Mouse (Mus musculus): Measurements from ENCODE around the gene Itpkb. TPM values are rescaled to one million over a fixed set of nuclear protein-coding genes. Genes with fewer than 3 reads are reported as not detected.

Gene Itpkb
- polyA plus RNA-seq, 1 experiment from 2014 or later: 17.6 TPM

DNA sequence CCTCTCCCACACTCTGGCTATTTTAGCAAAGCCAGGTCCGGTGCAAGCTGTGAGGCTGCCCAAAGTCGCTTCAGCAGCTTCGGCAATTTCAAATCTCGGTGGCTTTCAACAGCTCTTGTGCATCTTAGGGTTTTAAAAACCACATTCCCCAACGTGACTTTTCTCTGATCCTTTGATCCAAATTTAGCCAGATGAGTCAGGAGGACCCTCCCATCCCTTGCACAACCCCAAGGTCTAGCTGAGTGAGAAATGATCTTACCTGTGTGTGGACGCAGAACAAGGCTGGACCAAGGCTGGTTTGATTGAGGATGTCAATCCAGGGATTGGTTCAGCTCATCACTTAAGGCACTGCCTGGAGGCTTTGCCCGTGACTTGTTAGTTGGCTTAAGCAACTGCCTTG is 80.0 kb downstream of the Itpkb start:
- no peak for DNase-seq (ENCODE audit: low spot score)

DNA sequence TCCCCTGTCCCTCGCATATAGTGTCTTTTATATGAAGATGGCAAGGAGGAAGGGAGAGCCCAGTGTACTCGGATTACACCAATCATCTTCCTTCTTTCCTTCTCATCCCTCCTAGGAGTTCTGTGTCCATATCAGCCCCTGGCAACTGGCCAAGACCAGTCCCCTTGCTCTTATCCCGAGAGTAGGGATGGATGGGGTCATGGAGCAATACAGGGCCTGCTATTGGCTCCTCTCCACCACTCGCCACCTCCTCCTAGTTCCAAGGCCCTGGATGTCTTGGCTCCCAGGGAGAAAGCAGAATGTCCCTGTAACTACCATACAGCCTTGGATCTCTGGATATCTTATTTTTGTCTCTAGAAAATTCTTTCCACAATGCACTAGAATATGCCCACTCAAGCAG is 84.8 kb downstream of the Itpkb start:
- no peak for DNase-seq (ENCODE audit: low spot score)

DNA sequence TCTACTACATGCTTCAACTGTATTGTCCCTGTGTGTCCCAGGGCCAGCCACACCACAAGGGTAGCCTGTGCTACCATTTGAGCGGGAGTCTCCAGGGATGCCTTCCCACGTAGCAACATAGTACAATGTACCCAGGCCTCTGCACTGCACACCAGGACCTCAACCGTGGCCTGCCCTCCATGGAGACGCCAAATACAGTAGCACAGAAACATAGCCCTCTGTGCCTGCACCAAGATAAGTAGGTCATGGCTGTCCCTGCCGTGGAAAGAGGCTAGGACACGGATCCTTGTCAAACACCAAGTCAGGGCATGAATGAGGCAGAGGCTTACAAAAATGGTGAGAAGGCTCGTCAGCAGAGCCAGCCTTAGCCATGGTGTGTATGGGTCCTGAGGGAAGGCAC is 85.6 kb downstream of the Itpkb start:
- no peak for DNase-seq (ENCODE audit: low spot score)

DNA sequence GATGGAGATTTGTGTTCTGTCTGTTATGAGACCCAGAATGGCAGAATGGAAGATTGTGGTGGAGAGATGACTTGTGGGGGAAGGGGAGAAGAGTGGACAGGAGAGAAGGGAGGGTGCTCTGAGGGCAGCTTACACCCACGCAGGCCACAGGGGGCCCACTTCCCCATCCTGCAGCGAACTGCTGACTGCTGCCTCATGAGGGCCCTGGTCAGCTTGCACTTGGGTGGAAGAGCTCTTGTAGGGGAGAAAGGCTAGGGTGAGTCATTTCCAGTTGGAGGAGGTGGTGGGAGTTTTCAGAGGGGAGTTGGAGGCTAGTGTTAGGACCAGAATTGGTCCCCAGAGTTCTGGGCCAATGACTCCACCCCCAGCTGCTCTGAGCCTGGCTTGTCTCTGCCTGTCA is 86.8 kb downstream of the Itpkb start:
- DNase-seq (ENCODE audit: low spot score): no peak

DNA sequence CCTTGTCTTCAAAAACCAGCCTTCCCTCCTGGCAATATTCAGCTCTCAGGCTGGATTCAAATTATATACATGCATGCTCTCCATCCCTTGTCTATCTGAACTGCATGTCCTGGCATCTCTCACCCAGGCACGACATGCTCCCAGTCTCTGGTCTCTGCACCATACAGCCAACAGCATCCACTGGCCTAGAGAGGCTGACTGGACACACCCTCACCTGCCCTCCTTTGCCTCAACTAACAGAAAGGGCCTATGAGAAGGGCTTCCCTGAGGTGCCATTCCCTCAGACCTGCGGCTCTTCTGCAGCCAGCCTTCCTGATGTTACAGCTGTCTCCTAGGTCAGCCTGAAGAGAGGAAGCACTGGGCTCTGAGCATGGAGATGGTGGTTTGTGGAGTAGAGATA is 88.8 kb downstream of the Itpkb start:
- DNase-seq (ENCODE audit: low spot score): no peak

DNA sequence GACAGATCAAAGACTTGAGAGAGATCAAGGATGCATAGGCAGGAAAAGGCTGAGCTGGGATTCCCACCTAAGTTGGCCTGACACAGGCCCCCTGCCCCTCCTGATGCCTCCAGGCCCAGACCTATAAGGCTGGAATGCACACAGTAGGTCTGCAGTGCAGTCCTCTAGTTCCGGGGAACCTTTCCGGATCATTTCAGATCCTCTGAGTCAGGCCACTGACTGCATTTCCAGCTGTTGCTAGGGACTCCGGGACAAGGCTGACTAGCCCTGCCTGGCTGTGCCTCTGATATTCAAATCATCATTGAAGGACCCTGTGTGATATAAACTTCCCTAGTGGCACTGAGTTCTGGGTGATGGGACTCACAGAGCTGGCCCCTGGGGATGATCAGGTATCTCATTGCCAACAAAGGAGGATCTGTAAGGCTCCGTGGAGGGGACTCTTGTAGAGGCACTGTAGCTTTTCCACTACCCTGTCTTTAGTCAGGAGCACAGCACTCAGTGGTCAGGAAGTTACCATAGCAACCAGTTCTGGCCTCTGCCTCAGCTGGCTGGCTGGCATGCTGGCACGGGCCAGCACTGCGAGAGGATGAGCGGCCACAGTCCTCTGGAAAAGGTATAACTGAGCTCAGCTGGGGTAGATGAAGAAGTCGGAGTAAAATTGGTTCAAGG is 90.3 kb downstream of the Itpkb start:
- DNase-seq (ENCODE audit: low spot score): no peak

DNA sequence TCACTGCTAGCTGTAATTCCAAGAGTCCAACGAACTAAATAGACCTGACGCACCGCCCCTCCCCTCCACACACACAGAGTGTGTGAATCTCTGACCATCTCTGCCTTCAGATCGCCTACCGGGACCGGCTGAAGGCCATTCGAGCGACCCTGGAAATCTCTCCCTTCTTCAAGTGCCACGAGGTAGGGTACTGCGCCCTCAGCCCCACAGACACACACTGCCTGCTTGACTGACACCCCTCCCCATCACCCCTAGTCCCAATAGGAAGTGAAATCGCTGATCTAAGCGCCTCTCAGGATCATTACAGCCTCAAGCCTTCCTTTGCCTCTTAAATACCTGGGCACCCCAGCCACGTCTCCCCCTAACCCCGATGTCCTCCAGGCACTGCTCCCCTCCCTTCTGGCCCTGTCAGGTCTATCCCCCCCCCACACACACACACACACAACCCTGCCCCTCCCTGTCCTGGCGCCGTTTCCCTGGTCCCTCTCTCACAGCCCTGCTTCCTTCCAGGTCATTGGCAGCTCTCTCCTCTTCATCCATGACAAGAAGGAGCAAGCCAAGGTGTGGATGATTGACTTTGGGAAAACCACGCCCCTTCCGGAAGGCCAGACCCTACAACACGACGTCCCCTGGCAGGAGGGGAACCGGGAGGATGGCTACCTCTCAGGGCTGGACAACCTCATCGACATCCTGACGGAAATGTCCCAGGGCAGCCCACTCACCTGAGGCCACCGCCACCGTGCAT is 91.1 kb downstream of the Itpkb start:
- DNase-seq (ENCODE audit: low spot score): no peak

DNA sequence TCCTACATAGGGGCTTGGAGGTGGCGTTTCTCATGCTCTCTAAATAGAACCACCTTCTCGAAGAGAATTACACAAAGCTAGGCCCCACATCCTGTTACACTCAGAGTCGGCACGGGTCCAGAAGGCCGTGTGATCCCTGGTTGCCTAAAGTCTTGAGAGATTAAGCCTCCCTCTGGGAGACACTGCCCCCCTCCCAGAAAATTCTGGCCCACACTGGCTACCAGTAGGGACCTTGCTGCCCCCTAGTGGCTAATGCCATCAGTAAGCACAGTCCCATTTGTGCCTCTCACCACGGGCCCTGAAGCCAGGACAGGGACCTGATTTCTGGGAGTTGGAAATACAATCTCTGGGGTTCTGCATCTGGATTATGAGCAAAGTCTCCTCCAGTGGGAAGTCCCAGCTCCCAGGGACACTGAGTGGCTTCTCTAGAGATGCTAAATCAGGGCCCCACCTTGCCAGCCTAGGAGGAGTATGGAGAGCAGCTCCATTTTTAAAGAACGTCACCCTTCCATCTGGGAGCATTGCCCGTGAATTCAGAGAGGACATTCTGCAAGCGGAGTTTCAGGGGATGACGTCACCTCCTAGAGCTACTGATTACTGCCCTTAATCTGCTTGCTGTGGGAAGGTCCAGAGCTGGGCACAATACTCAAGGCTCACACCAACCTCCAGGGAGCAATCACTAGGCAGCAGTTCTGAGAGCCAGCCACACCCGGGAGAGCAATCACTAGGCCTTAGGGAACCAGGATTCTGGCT is 92.0 kb downstream of the Itpkb start:
- peak; percentile 74 for DNase-seq (ENCODE audit: low spot score)

DNA sequence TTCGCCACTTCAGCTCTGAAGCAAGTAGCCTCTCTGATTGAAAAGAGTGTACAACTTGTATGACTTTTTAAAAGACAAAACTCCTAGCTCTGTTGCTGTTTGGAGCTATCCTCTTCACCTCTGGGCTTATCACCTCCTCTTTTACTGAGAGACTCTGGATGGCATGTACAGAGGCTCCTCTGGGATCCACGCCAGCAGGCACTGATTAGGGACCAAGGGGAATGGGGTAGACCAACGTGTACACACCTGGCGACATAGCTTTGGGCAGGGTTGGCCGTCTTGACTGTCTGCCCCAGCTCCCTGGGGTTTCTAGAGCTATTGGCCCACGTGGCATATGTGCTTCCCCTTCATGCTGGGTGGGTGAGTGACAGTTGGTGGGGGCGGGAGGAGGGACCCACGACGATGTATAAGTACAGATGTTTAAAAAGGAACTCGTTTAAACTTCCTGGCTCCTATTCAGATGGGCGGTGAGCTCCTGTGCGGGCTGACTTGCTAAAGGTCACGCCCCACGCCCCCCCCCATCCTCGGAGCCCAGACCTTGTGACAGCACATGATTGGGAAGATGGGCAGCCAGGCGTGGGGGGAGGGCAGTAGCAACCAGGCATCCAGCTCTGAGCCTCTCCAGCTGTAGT is 92.8 kb downstream of the Itpkb start:
- DNase-seq (ENCODE audit: low spot score): peak; percentile 49

DNA sequence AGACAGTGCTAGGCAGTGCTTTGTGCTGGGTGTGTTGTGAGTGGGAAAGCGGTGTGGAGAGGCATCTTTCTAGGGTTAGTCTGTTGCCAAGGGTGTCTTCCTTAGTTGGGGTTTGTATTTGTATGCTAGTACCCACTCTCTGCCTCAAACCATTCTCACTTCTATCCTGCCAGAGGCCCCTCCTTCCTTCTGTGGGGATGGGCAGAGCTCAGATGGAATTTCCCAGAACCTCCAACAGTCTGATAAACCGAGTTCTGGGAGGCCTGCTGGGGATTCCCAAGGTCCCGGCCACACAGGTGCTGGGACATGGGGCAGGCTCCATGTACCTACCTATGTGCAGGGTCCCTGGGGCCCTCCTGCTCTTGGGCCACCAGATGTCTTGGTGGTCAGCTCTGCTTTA is 93.6 kb downstream of the Itpkb start:
- no peak for DNase-seq (ENCODE audit: low spot score)

DNA sequence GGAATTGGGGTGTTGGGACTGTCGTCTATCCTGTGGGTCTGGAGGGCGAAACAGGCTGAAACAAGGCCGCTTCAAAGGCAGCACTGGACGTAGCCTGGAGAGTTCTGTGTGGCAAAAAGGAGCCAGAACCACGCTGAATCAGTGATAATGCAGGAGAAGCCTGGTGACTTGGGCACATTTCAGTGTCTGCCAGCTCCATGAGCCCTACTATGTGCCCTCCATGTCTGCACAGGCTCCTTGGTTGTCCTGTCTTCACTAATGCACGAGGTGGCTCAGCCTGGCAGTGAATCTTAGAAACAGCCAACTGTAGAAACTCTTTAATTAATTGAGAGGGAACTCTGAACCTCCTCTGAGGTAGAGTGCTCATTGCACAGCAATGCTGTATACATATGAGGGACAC is 96.1 kb downstream of the Itpkb start:
- no peak for DNase-seq (ENCODE audit: low spot score)

DNA sequence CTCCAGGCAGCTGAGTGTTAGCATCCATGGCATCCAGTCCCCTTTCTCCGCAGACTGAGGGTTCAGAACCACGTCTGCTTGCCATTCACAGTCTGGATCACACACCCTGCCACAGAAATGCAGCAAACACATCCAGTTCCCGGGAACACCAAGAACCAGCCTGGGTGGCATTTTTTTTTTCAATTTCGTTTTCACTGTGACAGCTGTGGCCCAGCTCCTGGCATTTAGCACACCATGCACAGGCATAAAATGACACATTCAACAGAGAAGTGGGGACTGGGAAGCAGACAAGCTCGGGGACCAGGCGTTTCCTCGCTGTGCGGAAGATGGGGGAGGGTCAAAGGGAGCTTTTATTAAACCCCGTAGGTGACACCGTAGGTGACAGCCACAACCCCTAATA is 97.4 kb downstream of the Itpkb start:
- DNase-seq (ENCODE audit: low spot score): no peak

DNA sequence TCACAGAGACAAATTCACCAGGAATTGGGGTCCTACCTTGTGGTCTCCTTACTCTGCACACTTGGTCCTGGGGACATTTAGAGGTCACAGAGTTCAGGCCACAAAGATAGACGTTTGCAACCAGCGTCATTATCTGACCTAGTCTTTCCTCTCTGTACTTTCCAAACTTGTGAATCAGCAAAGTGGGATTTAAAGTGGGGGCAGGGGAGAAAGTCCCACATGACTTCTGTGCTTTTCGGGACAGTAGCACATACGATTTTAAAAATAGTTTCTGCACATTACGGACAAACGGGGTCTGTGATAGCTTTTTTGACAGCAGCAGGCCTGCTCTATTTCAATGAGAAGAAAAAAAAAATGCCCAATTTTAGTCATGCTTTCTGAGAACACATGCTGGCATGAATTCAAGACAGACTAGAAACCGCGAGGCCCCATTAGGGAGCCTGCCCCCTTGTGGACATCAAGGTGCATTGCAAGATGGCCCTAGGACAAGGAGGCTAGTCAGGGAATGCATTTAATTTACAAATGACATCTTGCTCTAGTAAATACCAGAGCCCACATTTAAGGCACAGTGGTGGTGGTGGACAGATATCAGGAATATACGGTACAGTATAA is 97.9 kb downstream of the Itpkb start:
- peak; percentile 70 for DNase-seq (ENCODE audit: low spot score)

DNA sequence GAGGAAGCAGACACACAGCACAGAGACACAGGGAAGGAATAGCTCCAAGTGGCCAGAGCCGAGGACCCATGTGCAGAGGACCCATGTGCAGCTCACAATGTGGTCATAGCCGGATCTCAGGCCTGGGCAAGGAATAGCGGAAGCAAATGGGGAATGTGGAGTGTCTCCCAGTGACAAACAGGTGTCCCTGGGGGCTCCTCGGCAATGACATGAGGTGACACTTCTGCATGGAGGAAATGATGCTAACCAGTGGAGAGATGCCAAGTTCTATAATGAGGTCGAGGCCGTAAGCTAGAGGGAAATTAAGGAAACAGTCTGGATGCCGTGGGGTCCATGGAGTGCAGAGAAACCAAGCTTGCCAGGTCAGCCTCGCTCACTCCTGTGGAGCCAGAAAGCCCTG is 98.6 kb downstream of the Itpkb start:
- DNase-seq (ENCODE audit: low spot score): no peak

DNA sequence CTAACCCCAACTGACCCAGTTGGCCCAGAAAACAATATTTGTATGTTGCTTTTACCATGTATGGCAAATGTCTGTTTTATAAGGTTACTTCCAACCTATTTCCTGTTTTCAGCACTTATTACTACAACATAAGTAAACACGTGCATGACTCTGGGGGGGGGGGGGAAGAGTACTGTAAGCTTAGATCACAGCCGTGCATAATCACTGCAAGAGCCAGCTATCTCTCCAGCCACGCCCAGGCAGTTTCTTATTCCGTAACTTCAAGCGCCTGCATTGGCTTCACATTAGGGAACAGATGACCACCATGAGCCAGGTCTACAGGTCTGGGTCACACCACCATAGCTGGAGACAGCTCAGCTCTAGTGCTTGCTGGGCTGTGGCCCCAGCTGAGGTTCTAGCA is 99.5 kb downstream of the Itpkb start:
- DNase-seq (ENCODE audit: low spot score): no peak

DNA sequence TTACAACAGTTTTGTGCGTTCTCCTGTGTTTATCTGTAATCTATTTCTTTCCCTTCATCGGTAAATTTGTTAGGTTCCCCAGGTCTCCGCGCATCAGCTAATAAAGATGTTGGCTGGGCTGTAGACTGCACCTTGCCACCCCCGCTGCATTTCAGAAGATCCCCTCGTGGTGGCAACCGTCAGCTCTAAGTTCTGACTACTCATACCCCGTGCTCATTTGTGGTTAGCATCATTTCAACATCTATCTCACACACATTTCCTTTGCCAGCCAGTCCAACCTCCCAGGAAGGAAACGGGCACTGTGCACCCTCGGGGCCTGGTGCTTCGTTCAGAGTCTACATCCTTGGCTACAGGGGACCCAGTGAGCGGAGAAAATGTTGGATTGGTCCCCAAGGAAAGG is 101.5 kb downstream of the Itpkb start:
- DNase-seq (ENCODE audit: low spot score): peak; percentile 76

DNA sequence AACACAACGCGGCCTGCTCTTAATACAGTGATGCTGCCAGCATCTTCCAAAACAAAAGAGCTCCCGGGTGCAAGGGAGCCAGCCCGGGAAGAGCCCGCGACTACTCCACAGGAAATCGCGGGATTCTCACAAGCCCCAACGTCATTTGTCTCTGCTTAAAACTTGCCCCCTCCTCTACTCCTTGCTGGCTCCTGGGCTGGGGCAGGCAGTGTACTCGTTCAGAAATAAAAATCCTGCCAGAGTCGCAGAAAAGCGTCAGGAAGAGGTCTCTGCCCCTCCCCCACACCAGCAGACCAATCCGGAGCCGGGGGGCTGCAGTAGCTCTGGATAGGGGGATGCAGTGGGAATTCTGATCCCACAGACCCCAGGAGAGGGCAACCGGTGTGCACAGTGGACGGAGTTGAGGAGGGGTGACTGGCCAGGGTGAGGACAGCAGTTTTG is 102.8 kb downstream of the Itpkb start:
- DNase-seq (ENCODE audit: low spot score): no peak

DNA sequence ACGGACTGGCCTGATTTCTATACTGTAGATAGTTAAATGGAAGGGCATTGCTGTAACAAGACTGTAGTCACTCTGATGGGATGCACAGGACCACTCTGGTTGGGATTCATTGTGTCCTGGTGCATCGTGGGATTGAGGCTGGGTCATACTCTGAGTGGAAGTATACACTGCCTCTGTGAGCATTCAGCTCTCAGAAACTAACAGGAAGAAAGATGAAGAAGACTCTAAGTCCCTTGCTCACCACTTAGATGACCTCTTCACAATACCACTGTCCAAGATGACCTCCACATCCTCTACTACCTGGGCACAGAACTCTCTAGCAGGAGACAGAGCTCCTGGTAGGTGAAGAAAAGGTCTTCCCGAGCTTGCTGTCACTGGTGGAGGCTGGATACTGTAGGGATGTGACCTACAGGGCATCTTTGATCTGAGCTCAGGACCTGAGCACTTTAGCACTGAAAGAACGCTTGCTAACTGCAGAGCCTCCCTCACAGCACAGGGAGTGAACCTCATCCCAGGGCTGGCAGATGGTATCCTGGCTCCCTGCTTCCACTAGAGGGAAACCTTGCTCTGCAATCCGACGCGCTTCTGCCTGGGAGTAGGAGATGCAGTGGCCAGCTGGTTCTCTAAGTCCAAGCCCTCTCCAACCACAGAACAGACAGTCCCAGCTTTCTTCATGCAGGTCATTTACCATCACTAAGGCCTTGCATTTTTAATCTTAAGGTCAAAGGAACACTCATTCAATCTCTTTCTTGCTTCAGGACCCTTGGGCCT is 103.7 kb downstream of the Itpkb start:
- DNase-seq (ENCODE audit: low spot score): peak; percentile 52

DNA sequence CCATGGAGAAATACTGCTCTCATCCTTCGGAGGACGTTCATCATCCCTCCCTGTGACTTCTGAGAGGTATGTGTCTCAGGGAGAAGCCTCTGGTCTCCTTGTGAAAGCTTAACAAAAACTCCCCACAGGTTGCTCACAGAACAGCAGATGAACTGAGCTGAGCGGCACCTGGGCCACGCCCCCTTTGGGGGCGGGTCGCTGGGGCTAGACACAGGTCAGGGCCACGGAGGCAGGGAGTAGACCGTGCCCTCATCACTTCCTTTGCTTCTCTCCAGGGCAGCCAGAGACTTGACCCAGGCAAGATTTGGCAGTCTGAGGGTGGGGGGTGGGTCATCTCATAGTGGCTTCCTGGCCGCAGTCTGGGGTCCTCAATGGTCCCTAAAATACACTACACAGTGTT is 104.6 kb downstream of the Itpkb start:
- DNase-seq (ENCODE audit: low spot score): peak; percentile 53

DNA sequence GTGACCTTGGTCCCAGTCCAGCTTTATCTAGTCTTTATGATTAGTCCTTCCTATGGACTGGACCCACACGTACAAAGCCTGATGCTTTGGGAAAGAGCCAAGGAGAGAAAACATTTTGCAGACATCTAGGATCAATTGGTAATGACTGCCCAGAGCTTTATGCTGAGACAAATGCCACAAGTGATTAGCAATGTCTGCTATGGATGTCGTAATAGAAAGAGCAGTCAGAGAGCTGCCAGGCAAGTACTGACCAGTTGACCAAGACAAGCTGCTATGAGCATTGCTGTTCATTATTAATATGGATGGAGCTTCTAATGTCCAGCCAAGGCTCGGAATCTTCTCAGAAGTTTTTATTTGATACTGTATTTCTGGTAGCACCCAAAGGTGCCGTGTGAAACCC is 109.2 kb downstream of the Itpkb start:
- DNase-seq (ENCODE audit: low spot score): no peak

DNA sequence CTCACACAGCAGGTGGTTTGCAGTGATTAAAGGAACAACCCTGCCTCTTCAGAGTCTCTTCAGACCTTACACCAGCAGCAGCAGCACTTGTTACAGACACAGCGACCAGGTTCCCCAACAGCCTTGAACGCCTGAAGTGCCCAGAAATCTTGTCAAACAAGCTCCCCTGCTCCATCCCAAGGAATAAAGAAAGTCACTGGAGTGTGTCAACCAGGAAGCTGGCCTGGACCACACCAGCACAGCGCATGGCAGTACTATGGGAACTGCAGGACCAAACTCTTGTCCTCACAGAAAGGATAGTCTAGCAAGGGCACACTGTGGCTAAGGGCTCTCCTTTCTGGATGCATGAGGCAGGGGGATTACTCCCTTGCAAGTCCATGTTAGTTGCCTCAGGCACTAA is 114.1 kb downstream of the Itpkb start:
- no peak for DNase-seq (ENCODE audit: low spot score)
